Mouse (Mus musculus) cerebellum, adult 9-11 months (tissue): ENCODE data around the gene Padi1.

ENCODE experiments used
- DNase-seq: peaks from one replicate; pipeline ENCODE4 v3.0.0; 2022

Padi1 gene

DNA sequence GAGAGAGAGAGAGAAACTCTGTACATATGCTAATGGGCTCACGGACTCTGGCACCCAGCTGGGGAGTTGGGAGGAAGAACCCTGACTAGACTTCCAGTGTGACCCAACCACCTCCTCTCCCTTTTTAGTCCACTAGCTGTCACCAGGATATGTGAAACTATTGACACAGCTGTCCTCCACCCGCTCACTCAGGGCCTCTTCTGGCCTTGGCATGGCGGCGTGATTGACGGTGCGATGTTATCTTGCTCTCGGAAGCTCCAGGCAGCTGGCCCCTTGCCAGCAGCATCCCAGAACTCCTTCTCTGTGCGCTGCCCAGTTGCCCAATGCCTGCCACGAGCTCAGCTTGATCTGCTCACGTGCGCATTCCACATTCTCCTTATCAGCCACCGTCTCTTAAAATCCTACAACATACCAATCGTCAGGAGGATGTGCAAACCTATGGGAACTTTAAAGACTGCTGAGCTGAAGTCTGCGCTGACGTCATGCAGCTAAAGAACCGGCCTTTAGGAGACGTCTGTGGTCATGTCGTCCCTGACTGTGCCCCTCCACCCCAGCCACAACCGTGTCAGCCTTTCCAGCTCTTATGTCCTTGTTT is 65.7 kb downstream of the Padi1 start:
- no peak for DNase-seq

DNA sequence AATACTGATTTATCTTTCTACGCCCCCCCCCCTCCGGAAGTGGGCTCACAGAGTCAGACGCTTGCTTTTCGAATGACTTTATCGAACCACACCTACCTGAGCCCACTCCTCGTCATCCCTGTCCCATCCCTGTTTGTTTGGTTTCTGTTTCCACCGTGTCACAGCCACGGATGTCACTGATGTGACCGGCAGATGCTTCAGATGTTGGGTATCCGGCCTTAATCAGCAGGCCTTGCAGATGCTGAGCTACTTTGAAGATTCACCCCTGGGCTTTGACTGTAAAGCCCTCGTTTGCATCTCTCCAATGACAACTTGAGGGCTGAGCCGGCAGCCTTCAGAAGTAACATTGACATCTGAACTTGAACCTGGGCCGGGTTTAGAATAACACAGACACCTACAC is 69.0 kb downstream of the Padi1 start:
- no peak for DNase-seq

DNA sequence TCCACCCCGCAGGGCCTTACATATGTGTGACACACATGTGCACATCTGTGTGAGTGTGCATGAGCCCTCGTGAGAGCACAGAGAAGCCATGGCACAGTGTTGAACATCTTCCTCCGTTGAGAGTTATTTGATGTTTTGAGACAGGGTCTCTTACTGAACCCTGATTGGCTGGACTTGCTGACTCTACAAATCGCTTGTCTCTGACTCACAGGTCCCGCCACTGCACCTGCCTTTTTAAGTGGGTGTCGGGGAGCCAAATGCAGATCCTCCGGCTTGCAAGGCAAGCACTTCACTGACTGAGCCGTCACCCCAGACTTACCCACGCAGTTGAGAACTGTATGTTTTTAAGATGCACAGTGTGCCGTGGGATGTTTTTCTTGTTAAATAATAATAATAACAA is 69.7 kb downstream of the Padi1 start:
- no peak for DNase-seq

DNA sequence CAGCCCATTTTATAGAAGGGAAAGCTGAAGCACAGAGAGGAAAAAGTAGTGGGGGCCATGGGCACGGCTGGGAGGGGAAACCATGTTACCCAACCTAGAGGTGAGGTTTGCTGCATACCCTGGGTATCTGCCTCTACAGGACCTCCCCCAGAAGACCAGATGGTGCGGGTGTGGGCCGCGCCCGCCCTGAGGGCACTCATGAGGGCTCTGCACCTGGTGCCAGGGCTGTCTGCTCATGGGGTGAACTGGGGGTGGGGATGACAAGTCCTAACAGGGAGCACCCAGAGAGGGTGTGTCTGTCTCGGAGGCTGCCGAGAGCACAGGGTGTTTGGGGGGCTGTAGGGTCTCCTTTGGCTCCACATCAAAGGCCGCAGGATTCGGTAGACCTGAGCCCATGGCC is 70.7 kb downstream of the Padi1 start:
- no peak for DNase-seq

DNA sequence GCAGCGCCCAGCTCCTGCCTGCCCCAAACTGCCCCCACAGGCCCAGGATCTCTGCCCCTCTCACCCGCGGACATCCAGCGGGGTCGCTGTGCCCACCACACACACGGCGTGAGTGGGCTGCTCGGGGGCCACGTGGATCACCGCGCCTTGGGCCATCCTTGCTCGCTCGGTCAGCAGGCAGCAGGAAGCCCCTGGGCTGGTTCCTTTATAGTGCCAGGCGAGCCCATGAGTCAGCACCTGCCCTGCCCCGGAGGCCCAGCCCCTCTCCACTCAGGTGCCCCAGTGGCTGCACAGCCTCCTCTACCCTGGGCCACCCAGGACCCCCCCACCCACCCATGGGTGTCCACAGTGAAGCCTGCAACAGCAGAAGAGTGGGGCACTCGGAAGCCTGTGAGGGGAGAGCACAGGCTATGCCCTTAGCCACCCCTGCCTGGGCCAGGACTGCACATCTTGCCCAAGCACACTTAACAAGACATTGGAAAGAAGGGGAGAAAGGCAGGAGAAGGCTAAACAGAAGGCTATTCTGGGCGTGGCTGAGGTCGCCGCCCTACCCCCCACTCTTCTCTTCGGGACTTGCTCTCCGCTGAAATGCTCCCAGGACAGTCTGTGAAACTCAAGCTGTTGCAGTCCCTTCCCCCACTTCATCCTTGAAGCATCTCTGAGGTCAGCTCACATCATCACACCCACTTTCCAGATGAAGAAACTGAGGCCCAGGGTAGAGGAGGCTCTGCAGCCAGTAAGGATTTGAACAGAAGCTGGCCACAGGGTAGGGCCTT is 71.4 kb downstream of the Padi1 start, which contains the start of gene Padi4:
TSS of gene Padi4 (minus strand) at position 212 of the 776 bp plus-strand sequence.
- no peak for DNase-seq

DNA sequence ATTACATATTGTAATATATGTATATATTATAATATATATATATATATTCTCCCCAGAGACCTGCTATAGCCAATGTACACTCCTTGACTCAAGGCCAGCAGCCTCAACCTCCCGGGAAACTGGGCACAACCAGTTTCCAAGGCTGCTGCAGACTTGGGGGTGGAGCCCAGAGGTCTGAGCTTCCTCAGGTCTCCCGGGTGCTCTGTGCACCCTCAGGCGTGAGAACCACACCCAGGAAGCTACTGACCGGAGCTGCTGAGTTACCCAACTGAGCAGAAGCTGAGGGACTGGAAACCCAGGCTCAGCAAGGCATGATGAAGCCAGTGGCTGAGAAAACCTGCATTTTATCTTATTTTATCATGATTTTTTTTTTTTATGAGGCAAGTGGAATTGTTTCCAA is 74.5 kb downstream of the Padi1 start:
- DNase-seq, result no peak

DNA sequence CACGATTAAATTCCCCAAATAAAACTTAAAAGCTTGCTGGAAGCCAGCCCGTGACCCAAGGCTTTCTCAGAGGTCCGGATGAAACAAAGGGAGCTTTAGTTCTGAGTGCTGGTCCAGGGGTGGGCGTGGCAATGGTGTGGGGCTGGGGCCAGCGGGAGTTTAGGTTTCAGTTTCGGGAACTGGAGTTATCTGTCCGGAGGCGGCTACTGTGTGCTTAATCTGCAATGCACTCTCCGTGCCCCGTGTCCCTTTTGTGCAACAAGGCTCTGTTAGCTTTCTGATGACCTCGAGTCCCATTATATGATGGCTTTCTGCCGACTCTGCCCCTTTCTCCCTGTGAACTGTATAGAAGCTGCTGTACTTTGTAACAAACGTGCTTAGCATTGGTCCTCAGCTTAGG is 75.1 kb downstream of the Padi1 start:
- DNase-seq, result no peak

DNA sequence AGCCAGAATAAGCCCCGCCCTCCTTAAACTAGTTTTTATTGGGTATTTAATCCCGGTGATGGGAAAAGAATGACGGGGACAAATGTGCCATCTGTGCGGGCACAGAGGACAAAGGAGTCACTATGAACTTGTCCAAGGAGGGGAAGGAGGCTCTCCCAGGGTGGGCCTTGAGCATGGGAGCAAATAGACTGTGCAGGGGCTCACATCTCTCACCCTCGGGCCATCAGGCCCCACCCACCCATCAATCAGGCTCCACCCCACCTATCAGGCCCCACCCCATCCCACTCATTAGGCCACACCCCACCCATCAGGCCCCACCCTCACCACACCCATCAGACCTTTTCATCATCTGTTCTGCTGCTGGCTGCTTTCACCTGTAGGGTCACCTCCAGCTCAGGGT is 76.6 kb downstream of the Padi1 start:
- DNase-seq, result no peak

DNA sequence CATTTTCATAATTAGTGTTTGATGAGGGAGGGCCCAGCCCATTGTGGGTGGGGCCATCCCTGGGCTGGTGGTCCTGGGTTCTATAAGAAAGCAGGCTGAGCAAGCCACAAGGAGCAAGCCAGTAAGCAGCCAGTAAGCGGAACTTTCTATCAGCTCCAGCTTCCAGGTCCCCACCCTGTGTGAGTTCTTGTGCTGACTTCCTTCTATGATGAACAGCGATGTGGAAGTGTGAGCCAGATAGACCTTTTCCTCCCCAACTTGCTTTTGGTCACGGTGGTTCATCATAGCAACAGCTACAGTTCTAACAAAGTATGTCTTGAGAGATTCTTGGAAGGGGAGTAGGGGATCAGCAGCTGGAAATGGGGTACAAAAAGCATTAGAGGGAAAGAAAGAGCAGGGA is 79.6 kb downstream of the Padi1 start:
- no peak for DNase-seq

DNA sequence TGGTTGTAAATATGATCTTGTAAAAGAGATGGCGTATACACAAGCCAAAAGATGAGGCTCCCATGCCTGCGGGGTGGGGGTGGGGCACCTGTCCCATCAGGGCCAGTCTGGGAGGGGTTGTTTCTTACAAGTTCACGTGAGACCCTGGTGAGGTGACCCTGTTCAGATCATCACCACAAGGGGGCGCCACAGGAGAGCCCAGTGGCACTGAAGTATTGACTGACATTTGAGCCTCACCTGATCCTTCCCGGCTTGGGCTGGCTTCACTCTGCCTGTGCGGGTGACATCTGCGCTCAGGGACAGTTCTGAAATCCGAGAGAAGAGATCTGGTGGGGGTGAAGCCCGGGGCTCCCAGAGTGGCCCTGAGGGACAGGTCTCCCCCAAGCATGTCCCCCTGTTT is 82.4 kb downstream of the Padi1 start:
- DNase-seq, result peak; percentile 7
